Comparison of ENCODE assay signal across 8 mouse cellular contexts in the genomic region with DNA sequence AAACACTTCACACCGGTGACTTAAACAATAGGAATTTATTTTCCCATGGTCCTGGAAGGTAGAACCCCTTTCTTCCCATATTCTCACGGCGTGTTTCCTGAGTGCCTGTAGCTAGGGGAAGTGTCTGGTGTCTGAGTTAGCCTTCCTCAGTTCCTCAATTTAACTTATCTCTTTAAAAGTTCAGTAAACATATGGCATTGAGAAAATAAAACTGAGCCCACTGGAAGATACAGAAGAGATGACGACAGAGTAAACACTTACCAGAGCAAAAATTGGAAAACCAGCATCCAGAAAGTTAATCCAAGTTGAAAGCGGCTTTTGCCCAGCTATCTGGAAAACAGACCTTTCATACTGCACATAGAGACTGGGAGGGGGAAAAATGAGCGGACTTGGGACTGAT. TPM values are rescaled to one million over a fixed set of nuclear protein-coding genes. Genes with fewer than 3 reads are reported as not detected.
DNase-seq lines count a peak whose midpoint lies in the region; ATAC-seq and TF ChIP-seq lines count a peak whose summit lies in the region.

No protein-coding gene starts in this region.

- intact Hi-C loops in gastrocnemius, postnatal 36 days (cut with DNase I) = no loop called here

- H3K27ac ChIP-seq in kidney, adult 2 months (ENCODE audit: insufficient read depth, low read depth, low read length) = no peak overlapping the region
- H3K27ac ChIP-seq in bone marrow, adult 2 months (ENCODE audit: control insufficient read depth, insufficient read depth, low read depth, low read length, poor library complexity) = no peak overlapping the region; the same call in 1 of the 2 replicates
- H3K27ac ChIP-seq in heart, embryonic 13.5 days (replicated peaks) = peak overlapping the region; percentile 95
- peak overlapping the region; percentile 87 for H3K27ac ChIP-seq in liver, embryonic 16.5 days (ENCODE audit: low read length)
- H3K27ac ChIP-seq in stomach, embryonic 14.5 days (ENCODE audit: low read length) = peak overlapping the region; percentile 80; the same call in 1 of the 2 replicates

- peak overlapping the region; percentile 76 for H3K4me2 ChIP-seq in heart, embryonic 13.5 days
- peak overlapping the region; percentile 97 for H3K4me2 ChIP-seq in liver, embryonic 16.5 days (ENCODE audit: low read depth, low read length)
- peak overlapping the region; percentile 58 for H3K4me2 ChIP-seq in stomach, embryonic 14.5 days (replicated peaks; ENCODE audit: low read depth, low read length)

- H3K27me3 ChIP-seq in kidney, adult 2 months (replicated peaks; ENCODE audit: control insufficient read depth, insufficient read depth, low read length) = no peaks in the 10 kb centered on the region
- no peaks in the 10 kb centered on the region for H3K27me3 ChIP-seq in heart, embryonic 13.5 days (replicated peaks)
- H3K27me3 ChIP-seq in liver, embryonic 16.5 days (ENCODE audit: control insufficient read depth, insufficient read depth, low read depth, low read length) = no peaks in the 10 kb centered on the region
- H3K27me3 ChIP-seq in stomach, embryonic 14.5 days (ENCODE audit: control insufficient read depth, insufficient read depth, low read length) = no peaks in the 10 kb centered on the region

- peak overlapping the region; percentile 92 for H3K9ac ChIP-seq in heart, embryonic 13.5 days
- H3K9ac ChIP-seq in liver, embryonic 16.5 days (ENCODE audit: low read depth, low read length) = peak overlapping the region; percentile 86
- no peak overlapping the region; the same call in 1 of the 2 replicates for H3K9ac ChIP-seq in stomach, embryonic 14.5 days (replicated peaks; ENCODE audit: low read depth, low read length)

- 17% methylated on average over 6 of the region's 6 CpGs for WGBS in kidney, adult 2 months
- 10% methylated on average over 6 of the region's 6 CpGs for WGBS in bone marrow, adult 2 months
- WGBS in heart, embryonic 13.5 days = 31% methylated on average over 6 of the region's 6 CpGs
- WGBS in liver, embryonic 16.5 days (ENCODE audit: insufficient replicate concordance) = 5% methylated on average over 6 of the region's 6 CpGs
- WGBS in stomach, embryonic 14.5 days = 41% methylated on average over 6 of the region's 6 CpGs

- H3K4me1 ChIP-seq in kidney, adult 2 months (ENCODE audit: control insufficient read depth, insufficient read depth, low read length) = peaks cover 6% of the 10 kb centered on the region
- H3K4me1 ChIP-seq in bone marrow, adult 2 months (ENCODE audit: control insufficient read depth, insufficient read depth, low read length) = no peaks in the 10 kb centered on the region; the same call in 1 of the 2 replicates
- peaks cover 23% of the 10 kb centered on the region for H3K4me1 ChIP-seq in heart, embryonic 13.5 days
- peaks cover 21% of the 10 kb centered on the region for H3K4me1 ChIP-seq in liver, embryonic 16.5 days (ENCODE audit: control insufficient read depth, low read depth, low read length)
- no peaks in the 10 kb centered on the region for H3K4me1 ChIP-seq in stomach, embryonic 14.5 days (ENCODE audit: control insufficient read depth, insufficient read depth, low read length)

- DNase-seq in kidney, adult 2 months = peak; percentile 23
- no peak for DNase-seq in kidney, adult 8-10 months
- DNase-seq in gastrocnemius, postnatal 36 days = no peak
- DNase-seq in retina, embryonic 14.5 days (ENCODE audit: low spot score) = no peak

- H3K4me3 ChIP-seq in kidney, adult 2 months (ENCODE audit: insufficient read depth, low read depth, low read length) = no peak overlapping the region; the same call in none of the 2 replicates
- peak overlapping the region; percentile 46 for H3K4me3 ChIP-seq in bone marrow, adult 2 months (replicated peaks; ENCODE audit: control insufficient read depth, low read depth, low read length)
- peak overlapping the region; percentile 86 for H3K4me3 ChIP-seq in heart, embryonic 13.5 days
- peak overlapping the region; percentile 82 for H3K4me3 ChIP-seq in liver, embryonic 16.5 days (ENCODE audit: low read depth, low read length)
- H3K4me3 ChIP-seq in stomach, embryonic 14.5 days (ENCODE audit: low read depth, low read length) = peak overlapping the region; percentile 72

- TF ChIP-seq CTCF in kidney, adult 2 months (conservative IDR thresholded peaks at IDR 0.05; ENCODE audit: insufficient read depth, insufficient read length, low read depth, low read length) = no peak
- no peak for TF ChIP-seq CTCF in bone marrow, adult 2 months (IDR thresholded peaks at IDR 0.05; ENCODE audit: control insufficient read depth, insufficient read depth, low read length)

- no peak for TF ChIP-seq POLR2A in kidney, adult 2 months (IDR thresholded peaks at IDR 0.05; ENCODE audit: low read depth, low read length)
- TF ChIP-seq POLR2A in bone marrow, adult 2 months (IDR thresholded peaks at IDR 0.05; ENCODE audit: borderline replicate concordance, control insufficient read depth, low read depth, low read length) = no peak

- no peaks in the 10 kb centered on the region for H3K36me3 ChIP-seq in kidney, adult 2 months (ENCODE audit: control insufficient read depth, insufficient read depth, low read length)
- peaks cover 10% of the 10 kb centered on the region for H3K36me3 ChIP-seq in heart, embryonic 13.5 days
- H3K36me3 ChIP-seq in liver, embryonic 16.5 days (ENCODE audit: control insufficient read depth, insufficient read depth) = peaks cover 4% of the 10 kb centered on the region; the same call in 1 of the 2 replicates
- no peaks in the 10 kb centered on the region for H3K36me3 ChIP-seq in stomach, embryonic 14.5 days (ENCODE audit: control insufficient read depth, insufficient read depth, low read length)

- ATAC-seq in heart, embryonic 13.5 days (ENCODE audit: extremely low read depth, insufficient number of reproducible peaks, low FRiP score, low TSS enrichment) = no peak
- no peak for ATAC-seq in liver, embryonic 16.5 days (ENCODE audit: low read depth)
- no peak for ATAC-seq in stomach, embryonic 14.5 days (ENCODE audit: insufficient number of reproducible peaks, insufficient read depth, low FRiP score, low read depth)

- H3K9me3 ChIP-seq in heart, embryonic 13.5 days = no peaks in the 10 kb centered on the region
- no peaks in the 10 kb centered on the region for H3K9me3 ChIP-seq in liver, embryonic 16.5 days (replicated peaks; ENCODE audit: control insufficient read depth, low read length)
- no peaks in the 10 kb centered on the region for H3K9me3 ChIP-seq in stomach, embryonic 14.5 days (ENCODE audit: control insufficient read depth, low read depth, low read length)

RNA-seq across cellular contexts. Expression of a gene that starts 0.7 kb away (rescaled TPM):
- 1.3 and 1.4 TPM in 2 replicates for polyA plus RNA-seq in kidney, adult 2 months (2012; rRNA removed)
- 2.4 and 3.6 TPM in 2 replicates for polyA plus RNA-seq in bone marrow, adult 2 months (2011; ENCODE audit: insufficient read depth, insufficient read length, low replicate concordance, missing spikeins)
- 13.7 and 13.8 TPM in 2 replicates for polyA plus RNA-seq in heart, embryonic 13.5 days (2015; fragmentation: Nextera tagmentation; extraction: Ambion mirVana)
- polyA plus RNA-seq in liver, embryonic 16.5 days (2015; fragmentation: Nextera tagmentation; extraction: Ambion mirVana) = 1.6 TPM in 2 replicates
- 6.4 and 6.5 TPM in 2 replicates for polyA plus RNA-seq in stomach, embryonic 14.5 days (2014; fragmentation: Nextera tagmentation; extraction: Ambion mirVana)
- total RNA-seq in gastrocnemius, postnatal 36 days (2021) = under 1 TPM; 0.48 to 0.59 TPM

RNA-seq across cellular contexts. Expression of a gene that starts 27.3 kb away (rescaled TPM):
- polyA plus RNA-seq in kidney, adult 2 months (2012; rRNA removed) = 3.4 and 4.1 TPM in 2 replicates
- 7.2 and 12.4 TPM in 2 replicates for polyA plus RNA-seq in bone marrow, adult 2 months (2011; ENCODE audit: insufficient read depth, insufficient read length, low replicate concordance, missing spikeins)
- 10.4 and 11.9 TPM in 2 replicates for polyA plus RNA-seq in heart, embryonic 13.5 days (2015; fragmentation: Nextera tagmentation; extraction: Ambion mirVana)
- polyA plus RNA-seq in liver, embryonic 16.5 days (2015; fragmentation: Nextera tagmentation; extraction: Ambion mirVana) = 5.4 and 5.7 TPM in 2 replicates
- polyA plus RNA-seq in stomach, embryonic 14.5 days (2014; fragmentation: Nextera tagmentation; extraction: Ambion mirVana) = 23.5 and 25.2 TPM in 2 replicates
- 1 to 10 TPM; 1.4 TPM for total RNA-seq in gastrocnemius, postnatal 36 days (2021)

Comparison
In these comparisons a context has a peak if more than half of its experiments do, and no peak if none do; other contexts are left out.
1. H3K27ac ChIP-seq: peak in heart, embryonic 13.5 days (single experiment), liver, embryonic 16.5 days (single experiment) and stomach, embryonic 14.5 days (single experiment); none in kidney, adult 2 months (single experiment) and bone marrow, adult 2 months (single experiment).
2. Peak in every context shown above with its lines, with median percentiles within 50 percentile points of each other: H3K4me2 ChIP-seq.